12 mouse cellular contexts compared by ENCODE assay signal in the genomic region with DNA sequence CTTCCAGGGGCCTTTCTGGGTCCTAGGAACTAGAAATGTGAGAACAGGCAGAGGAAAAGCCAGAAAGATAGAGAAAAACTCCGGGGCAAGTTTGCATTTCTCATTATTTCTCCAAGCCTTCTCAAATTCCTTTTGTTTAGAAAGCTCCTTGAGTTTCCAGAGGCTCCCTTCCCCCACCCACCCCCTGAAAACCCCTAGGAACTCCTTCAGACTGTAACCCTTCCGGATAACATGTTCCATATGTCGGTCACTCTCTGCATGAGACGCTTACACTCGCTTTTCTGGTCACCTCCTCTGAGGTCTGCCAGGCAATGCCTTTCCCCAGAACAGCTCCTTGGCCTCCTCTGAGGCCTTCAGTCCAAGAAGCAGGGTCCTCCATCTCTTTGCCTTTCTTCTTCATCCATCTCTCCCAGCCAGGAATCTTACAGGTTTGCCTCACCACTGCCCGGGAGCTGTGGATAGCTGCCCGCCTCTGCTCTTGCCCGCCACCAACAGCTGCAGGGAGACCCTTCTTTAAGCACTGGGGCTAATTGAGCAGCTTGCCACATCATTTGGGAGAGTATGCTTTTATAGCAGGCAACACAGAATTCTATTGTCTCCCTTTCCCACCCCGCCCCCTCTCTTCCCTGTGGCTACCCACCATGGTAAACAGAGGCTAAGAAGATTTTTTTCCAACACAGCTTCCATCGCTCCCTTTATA. TPM values are rescaled to one million over a fixed set of nuclear protein-coding genes. Genes with fewer than 3 reads are reported as not detected.
DNase-seq lines count a peak whose midpoint lies in the region; ATAC-seq and TF ChIP-seq lines count a peak whose summit lies in the region.
"Had no signal": no experiment of that assay in that cellular context is flagged by ENCODE, and none has a peak within 500 bp of the region (broad histone marks: within the 10 kb centered on the region; RNA-seq: fewer than 3 reads in every experiment).

No protein-coding gene starts in this region.

- no peaks in the 10 kb centered on the region for H3K27me3 ChIP-seq in forebrain, embryonic 11.5 days (ENCODE audit: control insufficient read depth, insufficient read depth, low read length)
- H3K27me3 ChIP-seq in forebrain, embryonic 16.5 days (replicated peaks; ENCODE audit: control insufficient read depth, insufficient read depth, low read length): no peaks in the 10 kb centered on the region
- H3K27me3 ChIP-seq in kidney, embryonic 14.5 days (ENCODE audit: control insufficient read depth, insufficient read depth, low read length): no peaks in the 10 kb centered on the region
- H3K27me3 ChIP-seq: liver, embryonic 15.5 days had no signal

- ATAC-seq in forebrain, embryonic 11.5 days (replicated peaks; ENCODE audit: low FRiP score): peak; percentile 30; the same call in 1 of the 2 replicates
- no peak for ATAC-seq in forebrain, embryonic 16.5 days
- peak; percentile 76 for ATAC-seq in kidney, embryonic 14.5 days (ENCODE audit: low FRiP score, low TSS enrichment)
- ATAC-seq: midbrain, embryonic 16.5 days had no signal

- no peak for DNase-seq in forebrain, embryonic 11.5 days (ENCODE audit: low spot score)
- no peak for DNase-seq in kidney, adult 18-20 months
- DNase-seq in brain, embryonic 14.5 days (ENCODE audit: low read depth): peak; percentile 18
- peak; percentile 88 for DNase-seq in forelimb bud, embryonic 11.5 days (ENCODE audit: low read depth, low spot score)
- no peak for DNase-seq in left cerebral cortex, adult 11 months (ENCODE audit: low spot score)
- no peak for DNase-seq in B cell, adult 2 months
- DNase-seq: gastrocnemius, postnatal 14 days; kidney, adult 9 months had no signal

- H3K4me2 ChIP-seq in forebrain, embryonic 11.5 days (ENCODE audit: low read depth, low read length, severe bottlenecking): no peak overlapping the region
- H3K4me2 ChIP-seq in forebrain, embryonic 16.5 days (ENCODE audit: low read length): no peak overlapping the region
- no peak overlapping the region for H3K4me2 ChIP-seq in kidney, embryonic 14.5 days (replicated peaks; ENCODE audit: low read depth, low read length)
- H3K4me2 ChIP-seq: liver, embryonic 15.5 days had no signal

- WGBS in forebrain, embryonic 11.5 days: 47% methylated on average over 10 of the region's 10 CpGs
- 44% methylated on average over 10 of the region's 10 CpGs for WGBS in forebrain, embryonic 16.5 days
- 35% methylated on average over 10 of the region's 10 CpGs for WGBS in kidney, embryonic 14.5 days

- TF ChIP-seq CTCF in brain, embryonic 14.5 days (IDR thresholded peaks at IDR 0.05; ENCODE audit: borderline replicate concordance, extremely low read depth, insufficient read depth, insufficient read length): no peak

- H3K9me3 ChIP-seq in forebrain, embryonic 11.5 days (ENCODE audit: control insufficient read depth, low read length): no peaks in the 10 kb centered on the region
- no peaks in the 10 kb centered on the region for H3K9me3 ChIP-seq in forebrain, embryonic 16.5 days (ENCODE audit: control insufficient read depth, low read length)
- no peaks in the 10 kb centered on the region for H3K9me3 ChIP-seq in kidney, embryonic 14.5 days (ENCODE audit: control insufficient read depth, low read length)
- H3K9me3 ChIP-seq: liver, embryonic 15.5 days had no signal

- TF ChIP-seq POLR2A in brain, embryonic 14.5 days (IDR thresholded peaks at IDR 0.05; ENCODE audit: borderline replicate concordance, extremely low read depth, insufficient read depth, insufficient read length, poor library complexity, severe bottlenecking): no peak

- no peak overlapping the region for H3K27ac ChIP-seq in forebrain, embryonic 11.5 days (ENCODE audit: low read depth, low read length)
- no peak overlapping the region for H3K27ac ChIP-seq in forebrain, embryonic 16.5 days (ENCODE audit: low read length)
- H3K27ac ChIP-seq in kidney, embryonic 14.5 days (ENCODE audit: low read depth, low read length): peak overlapping the region; percentile 87
- H3K27ac ChIP-seq: liver, embryonic 15.5 days had no signal

- no peaks in the 10 kb centered on the region for H3K36me3 ChIP-seq in forebrain, embryonic 11.5 days (ENCODE audit: control insufficient read depth, insufficient read depth, low read length)
- H3K36me3 ChIP-seq in forebrain, embryonic 16.5 days (ENCODE audit: control insufficient read depth, insufficient read depth): no peaks in the 10 kb centered on the region
- H3K36me3 ChIP-seq in kidney, embryonic 14.5 days (ENCODE audit: control insufficient read depth, insufficient read depth, low read length): 0 out of 2 replicates have a peak, but pooled peaks cover 2% of the 10 kb centered on the region
- H3K36me3 ChIP-seq: liver, embryonic 15.5 days had no signal

- no peak overlapping the region for H3K4me3 ChIP-seq in forebrain, embryonic 11.5 days (ENCODE audit: low read depth, low read length)
- H3K4me3 ChIP-seq in forebrain, embryonic 16.5 days (replicated peaks; ENCODE audit: low read length): no peak overlapping the region
- no peak overlapping the region for H3K4me3 ChIP-seq in kidney, embryonic 14.5 days (ENCODE audit: low read length)
- H3K4me3 ChIP-seq: liver, embryonic 15.5 days had no signal

- H3K4me1 ChIP-seq in forebrain, embryonic 11.5 days (replicated peaks; ENCODE audit: control insufficient read depth, insufficient read depth, low read length): no peaks in the 10 kb centered on the region
- H3K4me1 ChIP-seq in forebrain, embryonic 16.5 days (replicated peaks; ENCODE audit: control insufficient read depth, insufficient read depth, low read length): no peaks in the 10 kb centered on the region
- peaks cover 38% of the 10 kb centered on the region for H3K4me1 ChIP-seq in kidney, embryonic 14.5 days (ENCODE audit: control insufficient read depth, insufficient read depth, low read length)
- H3K4me1 ChIP-seq: liver, embryonic 15.5 days had no signal

- H3K9ac ChIP-seq in forebrain, embryonic 11.5 days (ENCODE audit: low read length): no peak overlapping the region
- no peak overlapping the region for H3K9ac ChIP-seq in forebrain, embryonic 16.5 days (replicated peaks; ENCODE audit: low read depth, low read length)
- no peak overlapping the region for H3K9ac ChIP-seq in kidney, embryonic 14.5 days (ENCODE audit: low read depth, low read length)
- H3K9ac ChIP-seq: liver, embryonic 15.5 days had no signal

RNA-seq across cellular contexts. Expression of a gene that starts 51.6 kb away (rescaled TPM):
- 3.5 and 4.1 TPM in 2 replicates for polyA plus RNA-seq in forebrain, embryonic 11.5 days (2014; fragmentation: Nextera tagmentation; extraction: Ambion mirVana)
- 4.7 and 6.8 TPM in 2 replicates for polyA plus RNA-seq in forebrain, embryonic 16.5 days (2015; fragmentation: Nextera tagmentation; extraction: Ambion mirVana)
- 20.7 TPM in 2 replicates for polyA plus RNA-seq in kidney, embryonic 14.5 days (2014; fragmentation: Nextera tagmentation; extraction: Ambion mirVana)
- polyA plus RNA-seq in brain, embryonic 14.5 days (2012; rRNA removed): 1.3 and 2.2 TPM in 2 replicates

Comparison
In these comparisons a context has a peak if more than half of its experiments do, and no peak if none do; other contexts are left out.
1. DNase-seq: peak in brain, embryonic 14.5 days (single experiment) and forelimb bud, embryonic 11.5 days (single experiment); none in forebrain, embryonic 11.5 days (single experiment), kidney, adult 18-20 months (single experiment), left cerebral cortex, adult 11 months (single experiment) and B cell, adult 2 months (0 of 2).